Mouse (Mus musculus): Measurements from ENCODE around the gene Hmcn2. TPM values are rescaled to one million over a fixed set of nuclear protein-coding genes. Genes with fewer than 3 reads are reported as not detected.
A peak's percentile ranks its signal among the peaks of the same experiment; 100 is the strongest.

Hmcn2 gene
- polyA plus RNA-seq, 1 experiment: 0.49 TPM

DNA sequence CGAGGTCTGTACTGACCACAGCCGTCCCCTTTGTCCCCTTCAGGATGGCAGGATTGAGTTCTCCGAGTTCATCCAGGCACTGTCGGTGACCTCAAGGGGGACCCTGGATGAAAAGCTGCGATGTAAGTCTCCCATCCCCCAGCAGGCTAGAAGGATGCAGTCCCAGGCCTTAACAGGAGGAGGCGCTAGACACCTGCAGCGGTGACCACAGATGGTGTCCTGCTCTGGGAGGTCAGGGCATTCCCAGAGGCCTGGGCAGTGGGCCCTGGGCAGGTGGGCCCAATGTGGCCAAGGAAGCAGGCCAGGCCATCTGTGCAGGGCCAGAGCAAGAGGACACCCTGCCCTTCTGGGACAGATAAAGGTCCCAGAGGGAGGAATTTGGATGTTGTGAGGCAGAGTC lies 31.9 kb upstream of the Hmcn2 start:
- Histone ChIP-seq H3K27ac (ENCODE audit: insufficient read depth, low read length) (no peak overlapping the region), H3K4me3 (ENCODE audit: insufficient read depth, low read length) (no peak overlapping the region), H3K4me1 (ENCODE audit: control insufficient read depth, insufficient read depth, low read length) (no peaks in the 10 kb centered on the region)
- TF ChIP-seq CTCF (IDR thresholded peaks at IDR 0.05; ENCODE audit: borderline replicate concordance, insufficient read depth, low read length) (0 out of 2 replicates have a peak, but pooled peaks have one; percentile 34), POLR2A (IDR thresholded peaks at IDR 0.05; ENCODE audit: low read depth, low read length) (no peak)

DNA sequence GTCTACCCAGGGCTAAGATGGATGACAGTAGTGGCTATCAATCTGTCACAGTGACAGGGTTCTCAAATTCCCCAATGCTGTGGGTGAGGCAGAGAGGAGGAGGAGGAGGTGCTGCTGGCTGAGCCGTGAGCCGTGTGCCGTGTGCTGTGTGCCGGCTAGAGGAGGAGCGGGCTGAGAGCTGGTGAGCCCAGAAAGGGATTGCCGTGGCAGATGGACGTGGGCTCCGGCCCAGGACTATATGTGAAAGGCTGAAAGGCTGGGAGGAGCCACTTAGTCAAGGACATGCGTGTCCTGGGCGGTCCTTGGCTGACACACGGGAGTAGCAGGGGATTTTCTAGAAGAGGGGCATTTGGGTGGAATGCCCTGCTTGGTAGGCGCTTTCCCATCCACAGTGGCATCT lies 31.3 kb upstream of the Hmcn2 start:
- no peak for TF ChIP-seq CTCF (IDR thresholded peaks at IDR 0.05; ENCODE audit: borderline replicate concordance, insufficient read depth, low read length)
- TF ChIP-seq POLR2A (IDR thresholded peaks at IDR 0.05; ENCODE audit: low read depth, low read length): no peak
- Histone ChIP-seq H3K27ac (ENCODE audit: insufficient read depth, low read length) (no peak overlapping the region), H3K4me3 (ENCODE audit: insufficient read depth, low read length) (no peak overlapping the region), H3K4me1 (ENCODE audit: control insufficient read depth, insufficient read depth, low read length) (no peaks in the 10 kb centered on the region)

- TF ChIP-seq CTCF (IDR thresholded peaks at IDR 0.05; ENCODE audit: borderline replicate concordance, insufficient read depth, low read length): no peak
- TF ChIP-seq POLR2A (IDR thresholded peaks at IDR 0.05; ENCODE audit: low read depth, low read length): no peak
These were observed 29.7 kb upstream of the Hmcn2 start for GRCm38 (mm10) chr2:31284531-31284930.

GRCm38 (mm10) chr2:31291421-31291820 lies 22.8 kb upstream of the Hmcn2 start:
- Histone ChIP-seq H3K4me1 (ENCODE audit: control insufficient read depth, insufficient read depth, low read length) (no peaks in the 10 kb centered on the region), H3K4me3 (ENCODE audit: insufficient read depth, low read length) (no peak overlapping the region), H3K27ac (ENCODE audit: insufficient read depth, low read length) (no peak overlapping the region)
- peak; percentile 98 for TF ChIP-seq CTCF (IDR thresholded peaks at IDR 0.05; ENCODE audit: borderline replicate concordance, insufficient read depth, low read length)
- TF ChIP-seq POLR2A (IDR thresholded peaks at IDR 0.05; ENCODE audit: low read depth, low read length): no peak

More at GRCm38 (mm10) chr2:31284531-31284930, 29.7 kb upstream of the Hmcn2 start:
- Histone ChIP-seq H3K27ac (ENCODE audit: insufficient read depth, low read length) (no peak overlapping the region), H3K4me3 (ENCODE audit: insufficient read depth, low read length) (no peak overlapping the region), H3K4me1 (ENCODE audit: control insufficient read depth, insufficient read depth, low read length) (no peaks in the 10 kb centered on the region)

- H3K27ac ChIP-seq (ENCODE audit: insufficient read depth, low read length): no peak overlapping the region
- no peak overlapping the region for H3K4me3 ChIP-seq (ENCODE audit: insufficient read depth, low read length)
- H3K4me1 ChIP-seq (ENCODE audit: control insufficient read depth, insufficient read depth, low read length): 0 out of 2 replicates have a peak, but pooled peaks cover 2% of the 10 kb centered on the region
- TF ChIP-seq POLR2A (IDR thresholded peaks at IDR 0.05; ENCODE audit: low read depth, low read length) (no peak), CTCF (IDR thresholded peaks at IDR 0.05; ENCODE audit: borderline replicate concordance, insufficient read depth, low read length) (peak; percentile 90)
These were observed 19.2 kb upstream of the Hmcn2 start for GRCm38 (mm10) chr2:31294985-31295384.

GRCm38 (mm10) chr2:31296395-31296794 lies 17.8 kb upstream of the Hmcn2 start:
- no peak overlapping the region for H3K4me3 ChIP-seq (ENCODE audit: insufficient read depth, low read length)
- no peak for TF ChIP-seq POLR2A (IDR thresholded peaks at IDR 0.05; ENCODE audit: low read depth, low read length)
- TF ChIP-seq CTCF (IDR thresholded peaks at IDR 0.05; ENCODE audit: borderline replicate concordance, insufficient read depth, low read length): no peak
- H3K4me1 ChIP-seq (ENCODE audit: control insufficient read depth, insufficient read depth, low read length): 0 out of 2 replicates have a peak, but pooled peaks cover 2% of the 10 kb centered on the region
- H3K27ac ChIP-seq (ENCODE audit: insufficient read depth, low read length): no peak overlapping the region

GRCm38 (mm10) chr2:31297602-31298268 lies 16.5 kb upstream of the Hmcn2 start:
- TF ChIP-seq POLR2A (IDR thresholded peaks at IDR 0.05; ENCODE audit: low read depth, low read length) (peak; percentile 46), CTCF (IDR thresholded peaks at IDR 0.05; ENCODE audit: borderline replicate concordance, insufficient read depth, low read length) (no peak)
- 0 out of 2 replicates have a peak, but pooled peaks cover 2% of the 10 kb centered on the region for H3K4me1 ChIP-seq (ENCODE audit: control insufficient read depth, insufficient read depth, low read length)
- H3K27ac ChIP-seq (ENCODE audit: insufficient read depth, low read length): 0 out of 2 replicates have a peak overlapping the region, but pooled peaks have one; percentile 4
- peak overlapping the region; percentile 42 for H3K4me3 ChIP-seq (ENCODE audit: insufficient read depth, low read length)

GRCm38 (mm10) chr2:31298814-31299213 lies 15.4 kb upstream of the Hmcn2 start:
- Histone ChIP-seq H3K4me1 (ENCODE audit: control insufficient read depth, insufficient read depth, low read length) (0 out of 2 replicates have a peak, but pooled peaks cover 2% of the 10 kb centered on the region), H3K27ac (ENCODE audit: insufficient read depth, low read length) (no peak overlapping the region), H3K4me3 (ENCODE audit: insufficient read depth, low read length) (no peak overlapping the region)
- TF ChIP-seq CTCF (IDR thresholded peaks at IDR 0.05; ENCODE audit: borderline replicate concordance, insufficient read depth, low read length) (no peak), POLR2A (IDR thresholded peaks at IDR 0.05; ENCODE audit: low read depth, low read length) (no peak)

- no peak for TF ChIP-seq POLR2A (IDR thresholded peaks at IDR 0.05; ENCODE audit: low read depth, low read length)
- no peak for TF ChIP-seq CTCF (IDR thresholded peaks at IDR 0.05; ENCODE audit: borderline replicate concordance, insufficient read depth, low read length)
These were observed 14.9 kb upstream of the Hmcn2 start for GRCm38 (mm10) chr2:31299266-31299665.

GRCm38 (mm10) chr2:31299996-31300395 lies 14.2 kb upstream of the Hmcn2 start:
- 0 out of 2 replicates have a peak, but pooled peaks cover 2% of the 10 kb centered on the region for H3K4me1 ChIP-seq (ENCODE audit: control insufficient read depth, insufficient read depth, low read length)
- H3K4me3 ChIP-seq (ENCODE audit: insufficient read depth, low read length): no peak overlapping the region
- TF ChIP-seq CTCF (IDR thresholded peaks at IDR 0.05; ENCODE audit: borderline replicate concordance, insufficient read depth, low read length) (no peak), POLR2A (IDR thresholded peaks at IDR 0.05; ENCODE audit: low read depth, low read length) (no peak)
- H3K27ac ChIP-seq (ENCODE audit: insufficient read depth, low read length): no peak overlapping the region

More at GRCm38 (mm10) chr2:31299266-31299665, 14.9 kb upstream of the Hmcn2 start:
- H3K27ac ChIP-seq (ENCODE audit: insufficient read depth, low read length): no peak overlapping the region
- no peak overlapping the region for H3K4me3 ChIP-seq (ENCODE audit: insufficient read depth, low read length)
- 0 out of 2 replicates have a peak, but pooled peaks cover 2% of the 10 kb centered on the region for H3K4me1 ChIP-seq (ENCODE audit: control insufficient read depth, insufficient read depth, low read length)

Data from embryonic fibroblast, embryonic 13.5 days (primary cell).